Mouse (Mus musculus): ENCODE results near the gene Serp1.

- no peak for TF ChIP-seq GATA1 (IDR thresholded peaks at IDR 0.05; ENCODE audit: low read length)
- TF ChIP-seq TAL1 (IDR thresholded peaks at IDR 0.05; ENCODE audit: low read length): no peak
Measured at GRCm38 (mm10) chr3:58478755-58479455, 46.8 kb downstream of the Serp1 start.
